22 mouse cellular contexts compared by ENCODE assay signal in the genomic region with DNA sequence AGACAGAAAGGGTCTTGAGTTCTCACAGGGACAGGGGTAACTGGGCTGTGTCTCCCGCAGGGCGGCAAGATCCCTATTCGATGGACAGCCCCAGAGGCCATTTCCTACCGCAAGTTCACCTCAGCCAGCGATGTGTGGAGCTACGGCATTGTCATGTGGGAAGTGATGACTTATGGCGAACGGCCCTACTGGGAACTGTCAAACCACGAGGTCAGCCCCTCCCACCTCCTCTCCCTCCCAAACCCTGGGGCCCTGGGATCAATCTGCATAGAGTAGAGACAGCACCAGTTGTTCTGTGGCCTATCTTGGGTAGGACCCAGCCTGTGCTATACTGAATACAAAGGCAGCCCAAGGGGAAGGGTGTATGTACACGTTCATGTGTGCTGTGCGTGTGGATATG. TPM values are rescaled to one million over a fixed set of nuclear protein-coding genes. Genes with fewer than 3 reads are reported as not detected.
DNase-seq lines count a peak whose midpoint lies in the region; ATAC-seq lines count a peak whose summit lies in the region.
"Had no signal": no experiment of that assay in that cellular context is flagged by ENCODE, and none has a peak within 500 bp of the region (broad histone marks: within the 10 kb centered on the region; RNA-seq: fewer than 3 reads in every experiment).

No protein-coding gene starts in this region.

- H3K36me3 ChIP-seq in liver, embryonic 11.5 days (ENCODE audit: control insufficient read depth, insufficient read depth, low read length), result peaks cover 15% of the 10 kb centered on the region
- H3K36me3 ChIP-seq in liver, embryonic 13.5 days, result peaks cover 40% of the 10 kb centered on the region

- H3K27ac ChIP-seq in liver, embryonic 11.5 days (ENCODE audit: low read depth, low read length), result no peak overlapping the region
- no peak overlapping the region for H3K27ac ChIP-seq in liver, embryonic 13.5 days
- H3K27ac ChIP-seq: embryonic facial prominence, embryonic 15.5 days; forebrain, embryonic 10.5 days; hindbrain, embryonic 13.5 days; hindbrain, postnatal 0 days had no signal

- WGBS in liver, embryonic 11.5 days, result 61% methylated on average over 11 of the region's 11 CpGs
- 40% methylated on average over 11 of the region's 11 CpGs for WGBS in liver, embryonic 13.5 days (ENCODE audit: insufficient replicate concordance)

- H3K27me3 ChIP-seq in liver, embryonic 11.5 days (replicated peaks; ENCODE audit: control insufficient read depth, insufficient read depth, low read length), result 0 out of 2 replicates have a peak, but pooled peaks cover 7% of the 10 kb centered on the region
- no peaks in the 10 kb centered on the region for H3K27me3 ChIP-seq in liver, embryonic 13.5 days
- H3K27me3 ChIP-seq: embryonic facial prominence, embryonic 15.5 days; hindbrain, embryonic 13.5 days; Patski had no signal

- DNase-seq in liver, embryonic 11.5 days (ENCODE audit: low spot score), result no peak
- DNase-seq in liver (no peak), 416B (ENCODE audit: low read depth) (peak; percentile 35), R1 (ENCODE audit: low read depth, low spot score) (peak; percentile 78)
- DNase-seq in liver, embryonic 13.5 days, result no peak
- no peak for DNase-seq in frontal cortex, postnatal 14 days (ENCODE audit: low spot score in 2 of 2)
- no peak for DNase-seq in heart, postnatal 4 days
- DNase-seq: adrenal gland, postnatal 10 days; cerebellum, adult 11-12 months; cerebellum, adult 9-10 months; cerebellum, postnatal 25 days; gastrocnemius, postnatal 14 days; heart, postnatal 10 days; kidney, adult 11 months had no signal

- H3K4me3 ChIP-seq in liver, embryonic 11.5 days (ENCODE audit: low read depth, low read length), result no peak overlapping the region
- no peak overlapping the region for H3K4me3 ChIP-seq in liver, embryonic 13.5 days (replicated peaks)
- H3K4me3 ChIP-seq: embryonic facial prominence, embryonic 15.5 days; erythroblast, embryonic 14.5 days; forebrain, embryonic 10.5 days; hindbrain, embryonic 13.5 days had no signal

- no peaks in the 10 kb centered on the region for H3K9me3 ChIP-seq in liver, embryonic 11.5 days (ENCODE audit: control insufficient read depth, low read length)
- H3K9me3 ChIP-seq in liver, embryonic 13.5 days (replicated peaks), result no peaks in the 10 kb centered on the region
- H3K9me3 ChIP-seq: embryonic facial prominence, embryonic 15.5 days; forebrain, embryonic 10.5 days; hindbrain, embryonic 13.5 days had no signal

- ATAC-seq in liver, embryonic 11.5 days (replicated peaks; ENCODE audit: low FRiP score), result 0 out of 2 replicates have a peak, but pooled peaks have one; percentile 29
- peak; percentile 18; the same call in 1 of the 2 replicates for ATAC-seq in liver, embryonic 13.5 days (ENCODE audit: low read depth)
- ATAC-seq: forebrain, embryonic 14.5 days; hindbrain, postnatal 0 days; Patski had no signal

- no peak overlapping the region for H3K9ac ChIP-seq in liver, embryonic 11.5 days (ENCODE audit: low read depth, low read length)
- no peak overlapping the region for H3K9ac ChIP-seq in liver, embryonic 13.5 days
- H3K9ac ChIP-seq: embryonic facial prominence, embryonic 15.5 days; hindbrain, embryonic 13.5 days had no signal

- H3K4me1 ChIP-seq in liver, embryonic 11.5 days (replicated peaks; ENCODE audit: control insufficient read depth, insufficient read depth, low read length), result no peaks in the 10 kb centered on the region; the same call in 1 of the 2 replicates
- H3K4me1 ChIP-seq in liver, embryonic 13.5 days (replicated peaks), result peaks cover 7% of the 10 kb centered on the region; the same call in 1 of the 2 replicates

- H3K4me2 ChIP-seq in liver, embryonic 11.5 days, result no peak overlapping the region
- H3K4me2 ChIP-seq in liver, embryonic 13.5 days, result no peak overlapping the region
- H3K4me2 ChIP-seq: embryonic facial prominence, embryonic 15.5 days; hindbrain, embryonic 13.5 days had no signal

RNA-seq across cellular contexts. Expression of gene Epha2, which starts 21.5 kb away (rescaled TPM):
- polyA plus RNA-seq in liver, embryonic 11.5 days (2014; fragmentation: Nextera tagmentation; extraction: Ambion mirVana), result 2.5 and 2.9 TPM in 2 replicates
- 0.86 and 1.0 TPM in 2 replicates for polyA plus RNA-seq in liver, embryonic 13.5 days (2015; fragmentation: Nextera tagmentation; extraction: Ambion mirVana)
- total RNA-seq in heart, postnatal 4 days (2021), result 10 to 100 TPM; 10.1 to 10.9 TPM
- total RNA-seq: hematopoietic stem cell, adult 5-6 weeks had no signal
- polyA plus RNA-seq: erythroblast, embryonic 14.5 days had no signal

RNA-seq across cellular contexts. Expression of gene Fam131c, which starts 45.5 kb away (rescaled TPM):
- 0.45 and 0.64 TPM in 2 replicates for polyA plus RNA-seq in liver, embryonic 11.5 days (2014; fragmentation: Nextera tagmentation; extraction: Ambion mirVana)
- 0.09 TPM in 1 of 2 replicates, not detected in the other for polyA plus RNA-seq in liver, embryonic 13.5 days (2015; fragmentation: Nextera tagmentation; extraction: Ambion mirVana)
- under 1 TPM; 0.43 to 0.62 TPM for total RNA-seq in heart, postnatal 4 days (2021)
- total RNA-seq: hematopoietic stem cell, adult 5-6 weeks had no signal
- polyA plus RNA-seq: erythroblast, embryonic 14.5 days had no signal

Comparison
In these comparisons a context has a peak if more than half of its experiments do, and no peak if none do; other contexts are left out.
1. DNase-seq: peak in 416B (single experiment) and R1 (single experiment); none in liver, embryonic 11.5 days (single experiment), liver (single experiment), liver, embryonic 13.5 days (single experiment), frontal cortex, postnatal 14 days (0 of 2) and heart, postnatal 4 days (single experiment).